Mouse (Mus musculus): ENCODE results near the gene Clec10a.

Gene Clec10a

DNA sequence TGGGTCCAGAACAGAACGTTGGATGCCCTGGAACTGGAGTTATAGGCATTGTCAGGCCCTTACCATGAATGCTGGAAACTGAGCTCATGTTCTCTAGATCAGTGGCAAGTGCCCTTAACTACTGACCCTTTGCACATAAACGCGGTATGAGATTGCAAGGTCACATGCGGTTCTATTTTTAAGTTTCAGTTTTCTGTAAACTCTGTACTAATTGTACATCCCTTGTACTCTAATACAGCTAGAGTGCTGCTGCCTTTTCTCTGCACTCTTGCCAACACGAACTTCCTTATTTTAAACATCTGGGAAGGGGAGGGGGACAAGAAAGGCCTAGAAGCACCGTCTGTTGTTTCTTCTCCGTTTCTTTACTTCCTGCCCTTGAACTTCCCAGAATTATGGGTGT lies 29.1 kb downstream of the Clec10a start:
- no peak for DNase-seq

GRCm38 (mm10) chr11:70189319-70190134 lies 33.5 kb downstream of the Clec10a start:
- no peak for DNase-seq

DNA sequence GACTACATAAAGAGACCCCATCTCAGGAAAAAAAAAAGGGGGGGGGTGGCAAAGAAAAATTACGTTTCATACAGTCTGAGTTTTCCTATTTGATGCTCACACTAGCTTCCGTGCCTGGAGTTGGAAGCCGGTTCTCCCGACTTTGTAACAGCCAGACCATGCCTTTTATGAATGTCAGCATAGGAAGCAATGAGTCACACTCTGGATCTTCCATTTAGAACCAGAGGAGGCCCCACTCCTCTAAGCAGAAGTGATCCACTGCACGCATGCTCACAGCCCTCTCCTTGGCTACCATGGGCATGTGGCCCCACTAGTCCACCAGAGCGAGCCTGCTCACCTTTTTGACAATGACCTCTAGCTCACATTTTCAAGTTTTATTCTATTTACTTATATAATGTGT lies 35.2 kb downstream of the Clec10a start:
- no peak for DNase-seq

DNA sequence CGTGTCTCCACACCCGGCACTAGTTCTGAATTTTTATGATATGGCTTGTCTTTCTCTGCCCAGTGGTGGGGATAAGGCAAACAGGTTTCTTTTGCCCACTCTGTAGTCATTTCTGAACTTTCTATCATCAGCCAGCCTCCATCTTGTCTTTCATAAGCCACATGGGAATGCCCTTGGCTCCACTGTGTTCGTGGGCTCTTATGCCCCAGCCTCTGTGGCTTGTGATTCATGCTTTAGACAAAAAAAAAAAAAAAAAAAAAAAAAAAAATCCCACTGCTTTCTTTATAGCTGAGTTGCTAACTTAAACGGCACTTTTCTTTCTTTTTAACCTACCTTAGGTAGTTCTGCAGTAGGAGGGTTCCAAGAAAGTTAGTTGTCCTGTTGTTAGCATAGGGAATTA lies 36.2 kb downstream of the Clec10a start:
- no peak for DNase-seq

DNA sequence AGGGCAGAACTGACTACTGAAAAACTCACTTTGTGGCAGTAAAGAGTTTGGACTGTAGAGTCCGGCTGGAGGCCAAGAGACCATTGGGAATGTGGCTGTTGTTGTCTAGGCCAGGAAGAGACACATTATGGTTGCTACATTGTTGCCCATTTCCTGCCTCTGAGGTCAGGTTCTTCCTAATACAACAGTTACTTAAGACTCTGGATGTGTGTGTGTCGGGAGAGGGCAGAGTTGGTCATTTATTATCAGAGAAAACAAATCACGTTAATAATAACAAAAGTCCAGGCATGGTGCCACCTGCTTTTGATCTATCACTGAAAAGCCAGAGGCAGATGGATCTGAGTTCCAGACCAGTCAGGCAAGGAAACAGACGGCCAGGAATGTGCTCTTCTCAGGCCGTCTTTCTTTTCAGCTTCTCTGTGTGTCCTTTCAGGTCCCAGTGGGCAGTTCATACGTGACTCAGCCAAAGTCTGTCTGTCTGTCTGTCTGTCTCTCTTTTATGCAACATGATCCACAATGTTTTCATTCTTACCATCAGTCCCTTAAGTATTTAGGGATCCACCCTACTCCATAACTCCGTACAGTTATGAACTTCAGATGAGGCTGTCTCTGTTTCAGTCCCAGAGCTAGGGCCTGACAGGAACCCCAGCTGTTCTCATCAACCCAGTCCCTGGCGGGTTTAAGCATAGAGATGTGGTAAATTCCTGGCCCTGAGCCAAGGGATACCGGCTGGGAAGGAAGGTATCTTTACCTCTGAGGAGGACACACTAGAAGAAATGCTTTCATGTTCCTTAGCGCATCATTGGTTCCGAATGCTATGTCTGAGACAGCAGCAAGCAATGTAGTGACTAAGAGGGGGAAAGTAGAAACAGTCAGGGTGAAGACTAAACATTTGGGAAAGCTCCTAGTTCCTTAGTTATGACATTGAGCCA lies 37.6 kb downstream of the Clec10a start:
- no peak for DNase-seq

- no peak for DNase-seq
Observed at GRCm38 (mm10) chr11:70198332-70198731, 42.3 kb downstream of the Clec10a start.

GRCm38 (mm10) chr11:70199107-70199506 lies 43.1 kb downstream of the Clec10a start:
- no peak for DNase-seq

- DNase-seq, result no peak
Observed at GRCm38 (mm10) chr11:70200036-70200608, 44.1 kb downstream of the Clec10a start.

DNA sequence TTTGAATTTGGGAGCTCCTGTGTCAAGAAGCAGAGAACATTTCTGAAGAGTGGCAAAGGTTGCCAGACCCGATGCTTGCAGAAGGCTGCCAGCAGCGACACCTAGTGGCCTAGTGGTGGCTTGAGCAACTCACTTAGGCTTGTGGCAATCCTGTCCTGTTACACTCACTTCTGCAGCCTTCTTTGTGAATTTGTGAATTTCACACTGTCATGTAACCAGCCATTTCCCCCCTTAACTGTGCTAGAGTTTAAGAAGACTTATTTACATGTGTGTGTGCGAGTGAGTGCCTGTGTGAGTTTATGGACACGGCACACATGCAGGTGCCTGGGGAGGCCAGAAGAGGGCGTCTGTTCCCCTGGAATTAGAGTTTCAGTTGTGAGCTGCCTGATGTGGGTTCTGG lies 45.7 kb downstream of the Clec10a start:
- DNase-seq, result peak; percentile 86 to 93

DNA sequence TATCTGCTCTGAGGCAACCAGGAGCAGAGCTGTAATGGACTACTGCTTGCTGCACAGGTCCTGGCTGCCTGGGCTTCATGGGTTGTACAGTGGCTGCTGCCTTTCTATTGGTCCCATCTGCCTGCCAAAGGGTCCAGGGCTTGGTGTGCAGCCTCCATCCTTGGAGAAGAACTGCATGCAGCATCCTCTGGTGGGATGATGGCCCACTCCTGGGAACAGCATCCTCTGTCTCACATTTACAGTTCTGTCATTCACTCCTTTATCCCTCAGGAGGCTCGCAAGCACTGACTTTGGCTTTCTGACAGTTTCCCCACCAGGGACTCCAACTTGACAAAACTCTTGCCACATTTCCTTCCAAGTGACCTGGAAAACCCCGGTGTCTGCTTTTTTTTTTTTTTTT lies 50.8 kb downstream of the Clec10a start:
- DNase-seq, result no peak

DNA sequence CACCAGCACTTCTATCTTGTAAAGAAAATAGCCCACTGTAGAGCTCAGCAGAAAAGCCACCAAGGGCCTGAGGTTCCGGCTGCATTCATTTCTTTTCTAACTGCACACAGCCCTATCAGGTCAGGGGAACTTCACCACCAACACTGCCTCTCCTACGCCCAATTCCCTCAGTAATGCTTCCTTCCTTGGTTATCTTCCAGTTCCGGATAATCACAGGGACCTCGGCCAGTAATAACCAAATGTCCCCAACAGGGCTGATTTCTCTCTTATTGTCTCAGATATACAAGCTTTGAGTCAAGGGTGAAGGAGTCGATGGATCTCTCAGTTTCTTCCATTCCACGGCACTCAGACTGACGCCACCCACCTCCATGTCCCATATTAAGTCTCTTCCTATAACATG lies 51.3 kb downstream of the Clec10a start:
- DNase-seq, result no peak

- no peak for DNase-seq
Observed at GRCm38 (mm10) chr11:70208778-70209388, 52.9 kb downstream of the Clec10a start.

GRCm38 (mm10) chr11:70210681-70211080 lies 54.7 kb downstream of the Clec10a start:
- DNase-seq, result no peak

- DNase-seq, result no peak
Observed at GRCm38 (mm10) chr11:70211972-70212371, 56.0 kb downstream of the Clec10a start.

DNA sequence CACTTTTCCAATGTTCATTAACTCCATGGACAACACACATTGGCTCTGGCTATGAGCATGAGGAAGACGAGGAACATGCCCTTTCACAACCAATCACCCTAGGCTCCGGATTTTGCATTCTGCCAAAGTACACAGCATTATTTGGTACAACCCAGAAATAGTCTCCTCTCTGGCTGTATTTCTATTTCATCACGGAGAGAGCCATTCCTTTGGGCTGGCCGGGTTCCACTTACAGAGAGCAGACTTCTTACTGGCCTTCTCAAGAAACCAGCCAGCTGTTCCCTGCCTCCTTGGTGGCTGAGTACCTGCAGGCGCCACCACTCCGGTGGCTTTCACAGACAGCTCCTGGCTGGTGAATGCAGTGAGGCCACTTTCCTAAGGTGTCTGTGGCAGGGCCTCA lies 56.4 kb downstream of the Clec10a start, which contains the start of gene Slc16a11:
Gene Slc16a11 (plus strand): TSS at position 330 of the 400 bp plus-strand sequence.
- DNase-seq, result peak in 1 of 2 experiments; percentile 48

DNA sequence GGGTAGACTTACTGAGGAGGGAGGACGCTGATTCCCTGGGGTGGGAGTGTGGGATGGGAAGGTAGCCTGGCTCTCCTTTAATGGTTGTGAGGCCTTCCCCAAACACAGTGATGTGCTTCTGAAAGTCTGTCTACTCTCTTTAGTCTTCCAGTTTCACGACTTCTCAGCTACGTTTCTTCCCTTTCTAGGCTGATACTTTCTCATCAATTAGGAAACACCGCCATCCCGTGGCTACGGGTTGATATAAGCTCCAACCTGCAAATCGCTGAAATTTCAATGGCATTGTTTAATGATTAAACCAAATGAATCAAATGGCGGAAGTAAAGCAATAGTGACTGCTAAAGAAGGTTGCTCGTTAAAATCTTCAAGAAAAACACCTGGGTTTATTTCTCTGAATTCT lies 56.9 kb downstream of the Clec10a start:
- DNase-seq, result peak; percentile 77 to 87

DNA sequence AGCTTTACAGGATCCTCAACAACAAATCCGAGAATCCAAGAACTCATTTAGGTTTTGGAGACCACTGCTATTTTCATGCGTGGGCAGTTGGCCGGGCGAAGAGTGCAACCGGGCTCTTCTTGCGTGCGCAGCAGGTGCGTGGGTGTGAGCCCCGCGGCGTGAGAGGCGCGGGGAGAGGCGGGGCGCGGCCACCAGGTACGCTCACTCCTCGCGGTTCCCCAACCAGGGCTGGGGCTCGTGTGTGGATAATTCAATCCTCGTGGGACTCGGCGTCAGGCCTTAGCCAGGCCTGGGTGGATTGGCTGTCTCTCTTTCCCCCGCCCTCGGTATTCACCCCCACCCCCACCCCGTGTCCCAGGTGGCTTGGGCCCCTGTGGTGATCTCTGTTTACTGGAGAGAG lies 57.7 kb downstream of the Clec10a start:
- DNase-seq, result peak; percentile 89 to 91

GRCm38 (mm10) chr11:70214191-70214855 lies 58.3 kb downstream of the Clec10a start:
- peak; percentile 78 to 81 for DNase-seq

DNA sequence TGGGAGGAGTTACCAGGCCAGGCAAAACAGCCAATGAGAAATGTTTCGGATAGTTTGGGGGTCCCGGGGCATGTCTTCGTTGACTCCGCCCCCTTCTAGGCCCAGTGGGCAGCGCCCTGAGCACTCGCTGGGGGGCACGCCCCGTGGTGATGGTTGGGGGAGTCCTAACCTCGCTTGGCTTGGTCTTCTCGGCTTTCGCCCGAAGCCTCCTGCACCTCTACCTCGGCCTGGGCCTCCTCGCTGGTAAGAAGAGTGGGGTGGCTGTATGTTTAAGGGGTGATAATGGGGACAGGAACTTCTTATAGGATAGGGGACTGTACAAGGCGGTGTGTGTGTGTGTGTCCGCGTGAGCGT lies 58.8 kb downstream of the Clec10a start:
- peak in 1 of 2 experiments; percentile 66 for DNase-seq

- peak; percentile 60 to 71 for DNase-seq
Observed at GRCm38 (mm10) chr11:70215301-70215700, 59.3 kb downstream of the Clec10a start.

DNA sequence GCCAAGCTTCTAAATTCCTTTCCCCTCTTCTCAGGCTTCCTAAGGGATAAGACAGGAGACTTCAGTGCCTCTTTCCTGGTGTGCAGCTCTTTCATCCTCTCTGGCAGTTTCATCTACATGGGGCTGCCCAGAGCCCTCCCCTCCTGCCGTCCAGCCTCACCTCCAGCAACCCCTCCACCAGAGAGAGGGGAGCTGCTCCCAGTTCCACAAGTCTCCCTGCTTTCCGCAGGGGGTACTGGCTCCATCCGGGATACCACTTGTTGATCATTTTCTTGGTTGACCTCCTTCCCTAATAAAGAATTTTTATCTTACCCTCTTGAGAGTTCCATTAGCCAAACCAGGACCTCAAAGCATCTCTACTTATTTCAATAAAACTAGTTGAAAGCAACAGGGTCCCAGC lies 60.1 kb downstream of the Clec10a start:
- DNase-seq, result peak in 1 of 2 experiments; percentile 36

DNA sequence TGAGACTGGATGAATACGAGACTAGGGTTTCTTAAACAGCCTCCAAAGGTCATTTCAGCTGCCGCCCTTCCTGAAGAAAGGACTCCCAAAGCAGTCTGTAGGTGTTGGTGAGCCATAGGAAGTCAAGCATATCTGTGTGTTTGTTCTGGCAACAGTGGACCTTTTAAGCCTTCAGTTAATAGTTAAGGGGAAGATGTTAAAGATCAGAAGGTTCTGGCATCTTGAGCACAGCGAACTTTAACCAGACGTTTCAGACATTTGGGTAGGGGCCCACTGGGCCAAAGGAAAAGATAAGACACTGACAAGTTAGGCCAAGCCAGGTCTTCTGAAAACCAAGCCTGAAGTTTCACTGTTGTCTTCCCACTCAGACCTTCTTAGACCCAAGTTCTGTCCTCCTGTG lies 62.0 kb downstream of the Clec10a start:
- DNase-seq, result no peak
